Mouse (Mus musculus): ENCODE measurements at regions not wholly inside any gene's neighbourhood (a gene's known extent, or its start where the extent isn't known, plus 50 kb on each side); places are given as distances from the start of the nearest gene placed in this dataset.

- Histone ChIP-seq H3K9me3 (ENCODE audit: control insufficient read depth, low read length) (no peaks in the 10 kb centered on the region), H3K36me3 (ENCODE audit: control insufficient read depth, insufficient read depth) (no peaks in the 10 kb centered on the region), H3K9ac (replicated peaks; ENCODE audit: low read depth, low read length) (no peak overlapping the region), H3K4me3 (replicated peaks; ENCODE audit: low read length) (no peak overlapping the region), H3K27me3 (replicated peaks; ENCODE audit: control insufficient read depth, insufficient read depth, low read length) (no peaks in the 10 kb centered on the region), H3K4me1 (replicated peaks; ENCODE audit: control insufficient read depth, insufficient read depth, low read length) (no peaks in the 10 kb centered on the region), H3K4me2 (ENCODE audit: low read length) (no peak overlapping the region), H3K27ac (ENCODE audit: low read length) (no peak overlapping the region)
- WGBS = 65% methylated on average over 4 of the region's 4 CpGs
- no peak for ATAC-seq
Measured at GRCm38 (mm10) chr17:62367937-62368336, 513.2 kb downstream of the Efna5 start.

DNA sequence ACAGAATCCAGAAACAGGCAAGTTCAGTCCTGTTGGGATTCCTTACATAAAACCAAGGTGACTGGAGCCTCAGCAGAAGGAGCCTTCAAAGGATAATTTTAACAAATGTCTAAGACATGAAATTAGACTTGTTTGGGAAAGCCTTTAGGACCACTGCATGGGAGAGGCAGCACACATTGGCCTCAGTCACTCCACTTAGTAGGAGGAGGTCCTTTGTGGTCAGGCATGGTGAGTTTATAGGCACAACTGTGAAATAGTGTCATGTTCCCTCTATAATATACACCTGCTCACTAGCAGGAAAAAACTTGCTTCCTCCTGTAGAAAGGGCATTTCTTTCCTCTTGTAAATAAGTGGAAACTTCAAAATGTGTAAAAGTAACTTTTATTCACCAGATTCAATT, 522.8 kb downstream of the Efna5 start:
- no peaks in the 10 kb centered on the region for H3K36me3 ChIP-seq (ENCODE audit: control insufficient read depth, insufficient read depth)
- peaks cover 2% of the 10 kb centered on the region; the same call in 1 of the 2 replicates for H3K9me3 ChIP-seq (ENCODE audit: control insufficient read depth, low read length)
- no peaks in the 10 kb centered on the region for H3K4me1 ChIP-seq (replicated peaks; ENCODE audit: control insufficient read depth, insufficient read depth, low read length)
- no peak overlapping the region for H3K4me3 ChIP-seq (replicated peaks; ENCODE audit: low read length)
- ATAC-seq = no peak
- no peaks in the 10 kb centered on the region for H3K27me3 ChIP-seq (replicated peaks; ENCODE audit: control insufficient read depth, insufficient read depth, low read length)
- H3K27ac ChIP-seq (ENCODE audit: low read length) = no peak overlapping the region
- no peak overlapping the region for H3K9ac ChIP-seq (replicated peaks; ENCODE audit: low read depth, low read length)
- no peak overlapping the region for H3K4me2 ChIP-seq (ENCODE audit: low read length)

GRCm38 (mm10) chr17:62337890-62338557, 543.1 kb downstream of the Efna5 start:
- H3K4me1 ChIP-seq (replicated peaks; ENCODE audit: control insufficient read depth, insufficient read depth, low read length) = peaks cover 6% of the 10 kb centered on the region
- peaks cover 21% of the 10 kb centered on the region; the same call in 1 of the 2 replicates for H3K27me3 ChIP-seq (replicated peaks; ENCODE audit: control insufficient read depth, insufficient read depth, low read length)
- H3K36me3 ChIP-seq (ENCODE audit: control insufficient read depth, insufficient read depth) = no peaks in the 10 kb centered on the region
- no peak overlapping the region for H3K27ac ChIP-seq (ENCODE audit: low read length)
- no peak overlapping the region for H3K4me3 ChIP-seq (replicated peaks; ENCODE audit: low read length)
- H3K4me2 ChIP-seq (ENCODE audit: low read length) = no peak overlapping the region
- peak; percentile 97 for ATAC-seq
- WGBS = 29% methylated on average over 10 of the region's 10 CpGs
- H3K9ac ChIP-seq (replicated peaks; ENCODE audit: low read depth, low read length) = no peak overlapping the region
- H3K9me3 ChIP-seq (ENCODE audit: control insufficient read depth, low read length) = no peaks in the 10 kb centered on the region

DNA sequence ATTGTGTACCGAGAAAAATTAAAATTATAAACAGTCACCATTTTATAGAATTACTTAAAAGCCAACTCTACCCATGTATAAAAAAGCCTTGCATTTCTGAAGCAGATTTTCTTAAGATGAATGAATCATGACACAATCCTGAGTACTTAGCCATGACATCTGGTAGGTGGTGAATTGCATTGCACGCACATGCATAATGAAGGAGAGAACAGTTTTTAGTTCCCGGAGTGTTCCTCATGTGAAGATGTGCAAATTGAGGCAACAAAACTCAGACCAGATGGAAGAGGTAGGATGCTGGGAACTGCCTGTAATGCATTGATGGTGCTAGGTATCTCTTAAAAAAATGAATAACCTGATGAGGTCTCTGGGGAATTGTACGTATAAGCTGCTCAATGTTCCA, 550.9 kb downstream of the Efna5 start:
- no peaks in the 10 kb centered on the region for H3K36me3 ChIP-seq (ENCODE audit: control insufficient read depth, insufficient read depth)
- H3K4me1 ChIP-seq (replicated peaks; ENCODE audit: control insufficient read depth, insufficient read depth, low read length) = no peaks in the 10 kb centered on the region
- ATAC-seq = no peak
- H3K27ac ChIP-seq (ENCODE audit: low read length) = no peak overlapping the region
- H3K9ac ChIP-seq (replicated peaks; ENCODE audit: low read depth, low read length) = no peak overlapping the region
- 0 out of 2 replicates have a peak, but pooled peaks cover 5% of the 10 kb centered on the region for H3K27me3 ChIP-seq (replicated peaks; ENCODE audit: control insufficient read depth, insufficient read depth, low read length)
- no peak overlapping the region for H3K4me3 ChIP-seq (replicated peaks; ENCODE audit: low read length)
- no peak overlapping the region for H3K4me2 ChIP-seq (ENCODE audit: low read length)
- no peaks in the 10 kb centered on the region for H3K9me3 ChIP-seq (ENCODE audit: control insufficient read depth, low read length)
- WGBS = 83% methylated on average over 4 of the region's 4 CpGs

DNA sequence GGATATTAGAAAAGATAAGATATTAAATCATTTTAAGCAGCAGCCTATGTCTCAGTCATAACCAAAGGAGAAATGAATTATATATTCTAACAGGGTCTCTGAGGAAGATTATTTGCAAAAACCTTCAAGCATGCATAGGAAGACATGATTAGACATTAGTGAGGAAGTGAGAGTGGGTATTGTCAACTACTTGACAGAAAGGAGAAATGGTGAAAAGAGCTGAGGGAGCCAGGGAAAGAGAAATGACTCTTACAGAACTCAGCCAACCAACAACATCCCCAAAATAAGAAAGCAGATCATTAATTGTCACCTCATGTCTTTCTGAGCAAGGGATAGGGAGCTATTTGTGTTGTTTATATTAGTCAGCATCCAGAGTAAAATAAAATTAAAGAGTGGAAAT, 554.3 kb downstream of the Efna5 start:
- Histone ChIP-seq H3K9ac (replicated peaks; ENCODE audit: low read depth, low read length) (no peak overlapping the region), H3K27me3 (replicated peaks; ENCODE audit: control insufficient read depth, insufficient read depth, low read length) (no peaks in the 10 kb centered on the region), H3K4me2 (ENCODE audit: low read length) (no peak overlapping the region), H3K36me3 (ENCODE audit: control insufficient read depth, insufficient read depth) (no peaks in the 10 kb centered on the region), H3K4me1 (replicated peaks; ENCODE audit: control insufficient read depth, insufficient read depth, low read length) (no peaks in the 10 kb centered on the region), H3K4me3 (replicated peaks; ENCODE audit: low read length) (no peak overlapping the region), H3K9me3 (ENCODE audit: control insufficient read depth, low read length) (no peaks in the 10 kb centered on the region), H3K27ac (ENCODE audit: low read length) (no peak overlapping the region)
- no peak for ATAC-seq

DNA sequence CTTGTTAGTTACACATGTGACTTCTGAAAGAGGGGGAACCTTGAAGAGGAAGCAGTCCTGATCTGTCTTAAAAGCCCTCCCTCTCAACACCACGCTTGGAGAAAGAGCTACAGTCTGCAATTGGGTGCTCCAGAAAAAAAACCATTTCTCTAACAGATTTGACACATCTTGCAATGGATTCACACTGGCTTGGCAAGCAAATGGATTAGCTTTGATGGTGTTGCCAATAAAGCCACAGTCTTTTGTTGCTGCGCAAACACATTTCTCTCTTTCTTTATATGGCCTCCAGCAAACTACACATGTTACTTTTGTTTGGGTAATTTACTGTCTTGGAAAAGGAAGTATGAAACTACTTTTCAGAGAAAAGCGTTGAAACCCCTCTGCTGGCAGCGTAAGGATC, 562.1 kb downstream of the Efna5 start:
- ATAC-seq = no peak
- WGBS = 49% methylated on average over 4 of the region's 4 CpGs
- H3K9me3 ChIP-seq (ENCODE audit: control insufficient read depth, low read length) = no peaks in the 10 kb centered on the region
- H3K36me3 ChIP-seq (ENCODE audit: control insufficient read depth, insufficient read depth) = no peaks in the 10 kb centered on the region
- H3K27ac ChIP-seq (ENCODE audit: low read length) = no peak overlapping the region
- H3K4me1 ChIP-seq (replicated peaks; ENCODE audit: control insufficient read depth, insufficient read depth, low read length) = peaks cover 3% of the 10 kb centered on the region; the same call in 1 of the 2 replicates
- H3K27me3 ChIP-seq (replicated peaks; ENCODE audit: control insufficient read depth, insufficient read depth, low read length) = no peaks in the 10 kb centered on the region
- H3K4me3 ChIP-seq (replicated peaks; ENCODE audit: low read length) = no peak overlapping the region
- no peak overlapping the region for H3K4me2 ChIP-seq (ENCODE audit: low read length)
- no peak overlapping the region for H3K9ac ChIP-seq (replicated peaks; ENCODE audit: low read depth, low read length)

GRCm38 (mm10) chr17:62310059-62310458, 571.1 kb downstream of the Efna5 start:
- Histone ChIP-seq H3K4me2 (ENCODE audit: low read length) (no peak overlapping the region), H3K9me3 (ENCODE audit: control insufficient read depth, low read length) (no peaks in the 10 kb centered on the region), H3K4me1 (replicated peaks; ENCODE audit: control insufficient read depth, insufficient read depth, low read length) (no peaks in the 10 kb centered on the region), H3K9ac (replicated peaks; ENCODE audit: low read depth, low read length) (no peak overlapping the region), H3K36me3 (ENCODE audit: control insufficient read depth, insufficient read depth) (no peaks in the 10 kb centered on the region), H3K4me3 (replicated peaks; ENCODE audit: low read length) (no peak overlapping the region), H3K27me3 (replicated peaks; ENCODE audit: control insufficient read depth, insufficient read depth, low read length) (no peaks in the 10 kb centered on the region), H3K27ac (ENCODE audit: low read length) (no peak overlapping the region)
- 58% methylated on average over 3 of the region's 3 CpGs for WGBS
- ATAC-seq = no peak

GRCm38 (mm10) chr17:62307111-62307510, 574.0 kb downstream of the Efna5 start:
- no peak for ATAC-seq
- no peaks in the 10 kb centered on the region for H3K4me1 ChIP-seq (replicated peaks; ENCODE audit: control insufficient read depth, insufficient read depth, low read length)
- H3K9ac ChIP-seq (replicated peaks; ENCODE audit: low read depth, low read length) = no peak overlapping the region
- H3K27me3 ChIP-seq (replicated peaks; ENCODE audit: control insufficient read depth, insufficient read depth, low read length) = no peaks in the 10 kb centered on the region
- H3K27ac ChIP-seq (ENCODE audit: low read length) = no peak overlapping the region
- no peak overlapping the region for H3K4me2 ChIP-seq (ENCODE audit: low read length)
- WGBS = 97% methylated on average over 2 of the region's 2 CpGs
- H3K4me3 ChIP-seq (replicated peaks; ENCODE audit: low read length) = no peak overlapping the region
- H3K36me3 ChIP-seq (ENCODE audit: control insufficient read depth, insufficient read depth) = no peaks in the 10 kb centered on the region
- H3K9me3 ChIP-seq (ENCODE audit: control insufficient read depth, low read length) = no peaks in the 10 kb centered on the region

GRCm38 (mm10) chr17:62306524-62306923, 574.6 kb downstream of the Efna5 start:
- 84% methylated on average over 1 of the region's 1 CpGs for WGBS
- Histone ChIP-seq H3K27me3 (replicated peaks; ENCODE audit: control insufficient read depth, insufficient read depth, low read length) (no peaks in the 10 kb centered on the region), H3K36me3 (ENCODE audit: control insufficient read depth, insufficient read depth) (no peaks in the 10 kb centered on the region), H3K9me3 (ENCODE audit: control insufficient read depth, low read length) (no peaks in the 10 kb centered on the region), H3K4me1 (replicated peaks; ENCODE audit: control insufficient read depth, insufficient read depth, low read length) (no peaks in the 10 kb centered on the region), H3K4me2 (ENCODE audit: low read length) (no peak overlapping the region), H3K9ac (replicated peaks; ENCODE audit: low read depth, low read length) (no peak overlapping the region), H3K4me3 (replicated peaks; ENCODE audit: low read length) (no peak overlapping the region), H3K27ac (ENCODE audit: low read length) (no peak overlapping the region)
- no peak for ATAC-seq

DNA sequence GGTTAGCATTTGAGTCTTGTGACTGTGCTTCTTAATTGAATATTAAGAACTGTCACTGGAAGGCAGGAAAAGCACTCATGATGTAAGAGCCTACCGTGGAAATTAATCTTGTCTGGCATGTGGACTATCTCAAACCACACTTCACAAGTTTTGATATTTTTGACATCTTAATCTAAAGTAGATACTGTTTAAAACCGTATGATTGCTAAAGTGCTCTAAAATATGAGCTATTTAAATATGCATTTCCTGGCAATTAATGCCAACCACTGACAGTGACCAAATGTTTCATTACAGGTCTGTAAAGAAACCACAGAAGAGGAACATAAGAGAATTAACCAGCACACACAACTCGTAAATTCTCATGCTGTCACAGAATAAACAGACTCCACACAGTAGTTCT, 576.0 kb downstream of the Efna5 start:
- Histone ChIP-seq H3K4me3 (replicated peaks; ENCODE audit: low read length) (no peak overlapping the region), H3K27ac (ENCODE audit: low read length) (no peak overlapping the region), H3K4me2 (ENCODE audit: low read length) (no peak overlapping the region), H3K9me3 (ENCODE audit: control insufficient read depth, low read length) (no peaks in the 10 kb centered on the region), H3K9ac (replicated peaks; ENCODE audit: low read depth, low read length) (no peak overlapping the region), H3K36me3 (ENCODE audit: control insufficient read depth, insufficient read depth) (no peaks in the 10 kb centered on the region), H3K27me3 (replicated peaks; ENCODE audit: control insufficient read depth, insufficient read depth, low read length) (no peaks in the 10 kb centered on the region), H3K4me1 (replicated peaks; ENCODE audit: control insufficient read depth, insufficient read depth, low read length) (no peaks in the 10 kb centered on the region)
- WGBS = 74% methylated on average over 3 of the region's 3 CpGs
- ATAC-seq = no peak
